Mouse (Mus musculus) left cerebral cortex, adult 11 months (tissue): ENCODE results near the gene Nop53.

Source experiments
- DNase-seq: peaks from one replicate; pipeline ENCODE4 v3.0.0; 2022; ENCODE audit warnings: low spot score

The Nop53 gene

DNA sequence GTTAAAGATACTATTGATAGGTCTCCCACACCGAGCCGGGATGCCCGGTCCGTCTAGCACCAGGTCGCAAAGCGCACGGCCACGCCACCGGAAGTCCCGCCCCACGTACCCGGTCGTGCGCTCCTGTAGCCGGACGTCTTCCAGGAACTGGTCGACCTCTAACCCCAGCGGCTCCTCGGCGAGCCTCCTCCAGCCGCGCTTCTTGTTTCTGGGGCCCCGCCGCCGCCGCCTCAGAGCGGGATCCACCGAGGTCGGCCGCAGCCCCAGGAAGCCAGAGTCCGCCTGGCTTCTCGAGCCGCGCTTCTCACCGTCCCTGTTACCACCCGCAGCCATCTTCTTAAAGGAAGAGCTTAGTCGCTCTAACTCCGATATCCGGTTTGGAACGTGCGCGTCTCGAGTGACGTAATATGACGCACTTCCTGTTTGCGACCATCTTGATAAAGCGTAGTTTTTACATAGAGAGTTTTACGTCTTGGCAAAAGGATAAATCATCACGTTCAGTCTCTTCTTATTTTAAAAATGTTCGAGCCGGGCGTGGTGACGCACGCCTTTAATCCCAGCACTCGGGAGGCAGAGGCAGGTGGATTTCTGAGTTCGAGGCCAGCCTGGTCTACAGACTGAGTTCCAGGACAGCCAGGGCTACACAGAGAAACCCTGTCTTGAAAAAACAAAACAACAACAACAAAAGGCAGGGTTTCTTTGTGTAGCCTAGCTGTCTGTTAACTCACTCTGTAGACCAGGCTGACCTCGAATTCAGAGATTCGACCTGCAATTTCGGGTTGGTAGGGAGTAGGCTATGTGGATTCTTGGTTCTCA lies at the start of gene Nop53:
Nop53 (minus strand) TSS at position 354 of the 816 bp plus-strand sequence.
- peak; percentile 96 for DNase-seq

DNA sequence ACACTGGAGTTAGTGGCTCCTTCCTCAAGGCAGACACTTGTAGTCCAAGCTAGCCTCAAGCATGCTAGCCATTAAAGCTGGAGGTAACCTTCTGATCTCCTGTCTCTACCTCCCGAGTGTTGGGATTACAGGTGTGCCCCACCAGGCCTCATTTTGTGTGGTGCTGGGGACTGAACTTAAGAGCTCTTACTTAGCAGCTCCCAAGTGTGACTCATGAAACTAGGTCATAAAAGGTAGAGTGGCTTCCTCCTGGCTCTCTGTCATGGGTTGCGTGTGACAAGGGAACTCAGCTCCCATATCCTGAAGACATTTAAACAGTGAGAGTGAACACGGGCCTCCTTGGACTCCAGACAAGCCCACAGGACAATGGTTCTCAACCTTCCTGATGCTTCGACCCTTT lies 47.9 kb upstream of the Nop53 start:
- DNase-seq, result no peak

DNA sequence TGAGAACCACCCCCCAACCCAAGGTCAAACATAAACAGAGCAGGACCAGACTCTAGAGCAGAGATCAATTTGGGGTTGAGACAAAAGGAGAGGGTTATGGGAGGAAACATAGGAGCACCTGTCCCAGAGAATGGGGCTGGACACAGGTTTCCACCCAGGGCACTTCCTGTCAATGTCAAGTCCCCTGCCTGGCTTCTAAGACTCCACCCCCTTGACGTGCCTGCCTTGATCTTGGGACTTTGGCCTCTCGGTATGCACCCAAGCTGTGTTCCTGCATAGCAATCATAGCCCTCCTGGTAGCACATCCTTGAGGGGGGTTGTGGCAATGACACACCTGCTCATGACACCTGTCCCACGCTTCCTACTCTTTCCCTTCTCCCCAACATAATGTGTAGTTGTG lies 47.3 kb upstream of the Nop53 start:
- no peak for DNase-seq

DNA sequence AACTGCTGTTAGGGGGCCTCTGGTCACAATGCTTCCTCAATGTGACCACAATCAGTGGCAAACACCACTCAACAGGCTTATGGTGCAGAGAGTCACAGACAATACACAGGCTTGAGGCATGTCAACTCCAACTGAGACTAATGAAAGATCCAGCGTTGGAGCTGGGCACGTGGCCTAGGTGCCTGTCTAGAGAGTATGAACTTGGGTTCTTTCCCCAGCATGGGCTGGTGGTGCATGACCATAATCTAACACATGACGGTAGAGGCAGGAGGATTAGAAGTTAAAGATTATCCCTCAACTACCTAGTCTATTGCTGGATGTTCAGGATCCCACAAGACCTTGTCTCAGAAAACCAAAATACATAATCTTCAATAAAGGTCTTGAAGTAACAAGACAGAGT lies 45.9 kb upstream of the Nop53 start:
- DNase-seq, result no peak

DNA sequence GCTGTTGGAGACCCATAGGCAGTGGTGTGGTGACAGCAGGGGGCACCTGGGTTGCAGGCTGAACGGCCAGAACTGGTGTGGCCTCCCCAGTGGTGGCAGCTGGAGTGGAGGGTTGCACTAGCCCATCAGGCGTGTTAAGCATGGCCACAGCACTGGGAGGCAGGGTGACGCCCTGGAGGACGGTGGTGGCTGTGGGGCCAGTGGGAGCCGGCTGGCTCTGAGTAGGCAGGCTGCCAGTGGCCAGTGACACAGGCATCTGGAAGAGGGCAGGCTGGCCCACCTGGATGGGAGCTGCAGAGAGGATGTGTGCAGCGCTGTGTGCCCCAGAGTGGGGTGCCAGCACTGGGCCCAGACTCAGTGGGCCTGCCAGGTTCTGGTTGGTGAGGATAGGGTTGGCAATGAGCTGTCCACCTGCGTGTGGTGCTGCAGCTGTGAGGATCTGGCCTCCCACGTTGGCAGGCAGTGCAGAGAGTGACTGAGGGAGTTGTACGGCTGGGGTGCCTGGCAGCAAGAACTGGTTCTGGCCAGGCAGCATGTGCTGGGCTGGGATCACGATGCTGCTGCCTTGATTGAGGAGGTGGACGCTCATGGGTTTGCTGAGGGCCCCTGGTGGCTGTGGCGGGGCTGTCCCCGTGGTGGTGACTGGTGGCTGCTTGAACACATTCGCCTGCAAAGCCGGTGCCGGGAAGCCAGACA lies 41.9 kb upstream of the Nop53 start:
- DNase-seq, result no peak

DNA sequence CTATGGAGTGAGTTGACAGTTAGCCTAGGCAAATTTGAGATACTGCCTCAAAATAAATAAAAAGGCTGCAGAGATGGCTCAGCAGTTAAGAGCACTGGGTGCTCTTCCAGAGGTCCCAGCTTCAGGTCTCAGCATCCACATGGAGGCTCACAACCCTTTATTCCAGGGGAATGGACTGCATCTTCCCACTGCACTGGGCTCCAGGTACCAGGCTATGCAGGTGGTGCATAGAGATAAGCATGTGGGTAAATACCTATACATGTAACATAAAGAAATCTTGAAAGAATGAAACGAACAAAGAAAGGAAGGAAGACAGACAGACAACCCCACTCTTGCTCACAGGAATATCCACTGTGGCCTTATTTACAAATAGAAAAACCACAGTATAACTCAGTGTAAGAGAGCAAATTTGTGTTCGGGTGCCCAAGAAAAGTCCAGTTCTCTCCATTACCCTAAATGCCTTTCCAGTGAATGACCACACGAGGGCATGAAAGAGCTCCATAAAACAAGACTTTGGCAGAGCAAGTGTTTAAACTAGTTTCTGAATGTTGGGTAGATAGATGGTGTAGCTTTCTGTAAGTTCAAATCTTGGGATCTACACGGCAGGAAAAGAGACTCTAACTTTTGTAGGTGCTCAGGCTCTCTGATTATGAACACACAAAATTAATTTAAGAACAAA lies 37.0 kb upstream of the Nop53 start:
- no peak for DNase-seq

DNA sequence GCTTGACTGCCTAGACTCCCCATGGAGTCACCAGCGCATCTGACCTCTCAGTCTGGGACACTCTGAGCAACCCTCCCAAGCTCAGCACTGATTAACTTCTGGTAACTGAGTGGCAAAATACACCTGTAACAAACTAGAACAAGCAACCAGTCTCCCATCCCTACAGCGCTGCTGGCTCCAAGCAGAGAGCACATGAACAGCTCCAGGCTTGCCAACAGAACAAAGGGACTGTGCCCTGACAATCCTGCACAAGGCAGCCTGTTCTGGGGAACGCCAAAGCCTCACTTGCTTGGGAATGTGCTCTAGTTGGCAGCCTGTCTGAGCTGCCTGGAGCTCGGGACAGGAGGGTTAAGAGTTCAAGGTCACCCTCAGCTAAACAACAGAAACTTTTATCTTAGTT lies 35.7 kb upstream of the Nop53 start:
- DNase-seq, result no peak

DNA sequence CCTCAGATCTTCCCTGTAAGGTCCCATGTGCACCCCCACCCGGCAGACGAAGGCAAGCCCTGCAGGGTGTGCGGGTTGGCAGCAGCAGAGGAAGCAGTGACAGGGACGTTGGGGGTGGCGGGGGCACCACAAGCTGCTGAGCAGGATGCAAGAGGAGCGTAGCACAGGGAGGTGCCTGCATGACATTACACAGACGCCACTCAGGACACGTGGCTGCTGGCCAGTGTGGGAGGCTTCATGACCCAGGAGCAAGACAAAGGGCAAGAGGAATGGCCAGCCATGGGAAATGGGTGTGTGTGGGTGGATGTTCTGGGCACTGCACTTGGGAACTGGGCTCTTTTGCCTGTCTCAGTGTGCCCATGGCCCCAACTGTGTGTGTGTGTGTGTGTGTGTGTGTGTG lies 34.4 kb upstream of the Nop53 start:
- DNase-seq, result no peak

DNA sequence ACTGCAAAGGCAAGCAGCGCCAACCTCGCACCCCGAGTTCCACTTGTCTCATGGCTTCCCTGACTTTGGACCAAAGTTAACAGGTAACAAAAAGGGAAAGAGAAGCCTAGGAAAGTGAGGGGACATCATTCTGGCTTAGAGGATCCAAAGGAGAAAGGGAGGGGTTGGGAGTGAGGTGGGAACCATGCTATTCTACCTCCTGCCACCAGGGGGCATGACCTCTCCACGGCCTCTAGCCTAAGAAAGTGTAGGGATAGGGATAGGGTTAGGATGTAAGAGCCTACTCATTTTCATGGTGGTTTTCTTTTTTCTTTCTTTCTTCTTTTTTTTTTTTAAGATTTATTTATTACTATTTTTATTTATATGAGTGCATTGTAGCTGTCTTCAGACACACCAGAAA lies 30.0 kb upstream of the Nop53 start:
- DNase-seq, result no peak

DNA sequence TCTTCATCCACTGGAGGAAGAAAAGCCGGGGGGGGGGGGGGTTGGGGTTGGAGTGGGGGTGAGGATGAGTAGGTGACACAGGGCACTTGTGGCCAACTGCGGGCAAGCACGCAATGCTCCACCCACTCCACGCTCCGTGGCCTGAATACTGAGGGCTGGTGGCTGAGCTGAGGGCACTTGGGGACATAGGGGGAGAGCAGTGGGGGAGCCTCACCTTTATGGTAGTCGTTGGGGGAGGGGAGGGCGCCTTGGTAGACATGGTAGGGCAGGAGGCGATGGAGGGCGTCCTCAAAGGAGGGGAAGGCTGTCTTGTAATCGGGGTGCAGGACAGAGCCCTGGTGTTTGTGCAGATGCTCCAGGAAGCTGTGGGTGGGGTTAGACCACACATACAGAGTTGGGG lies 29.6 kb upstream of the Nop53 start:
- no peak for DNase-seq

DNA sequence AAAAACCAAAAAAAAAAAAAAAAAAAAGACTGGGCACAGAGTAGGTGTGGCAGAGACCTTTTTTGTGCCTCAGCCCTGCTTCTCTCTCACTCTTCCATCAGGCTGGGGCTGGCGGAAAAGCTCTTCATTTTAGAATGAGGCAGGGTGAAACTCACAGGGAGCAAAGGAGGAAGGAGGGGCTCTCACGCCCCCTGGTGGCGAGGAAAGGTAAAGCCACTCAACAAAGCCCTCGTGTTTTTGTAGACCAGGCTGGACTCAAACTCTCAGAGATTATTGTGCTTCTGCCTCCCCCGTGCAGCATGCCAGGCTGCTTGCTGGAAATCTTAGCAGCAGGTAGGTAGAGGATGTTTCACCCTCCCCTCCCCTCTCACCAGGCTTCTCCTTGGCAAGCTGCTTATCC lies 28.8 kb upstream of the Nop53 start:
- no peak for DNase-seq

DNA sequence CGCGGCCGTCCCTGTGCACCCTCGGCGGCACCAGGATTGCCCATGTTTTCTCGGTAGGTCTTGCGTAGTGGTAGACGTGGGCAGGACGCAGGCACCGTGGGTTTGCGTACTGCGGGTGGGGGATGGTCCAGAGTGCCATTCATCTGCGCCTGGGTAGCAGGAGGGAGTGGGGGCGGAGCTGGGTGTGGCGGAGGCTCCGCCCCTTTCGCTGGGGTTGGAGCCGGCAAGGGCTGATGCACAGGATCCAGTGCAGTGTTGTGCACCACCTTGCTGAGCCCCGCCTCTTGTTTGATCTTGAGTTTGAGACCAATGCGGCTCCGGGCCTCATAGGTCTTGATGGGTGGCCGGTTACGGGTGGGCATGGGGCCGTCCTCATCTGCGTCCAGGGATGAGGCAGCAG lies 26.4 kb upstream of the Nop53 start:
- DNase-seq, result no peak

DNA sequence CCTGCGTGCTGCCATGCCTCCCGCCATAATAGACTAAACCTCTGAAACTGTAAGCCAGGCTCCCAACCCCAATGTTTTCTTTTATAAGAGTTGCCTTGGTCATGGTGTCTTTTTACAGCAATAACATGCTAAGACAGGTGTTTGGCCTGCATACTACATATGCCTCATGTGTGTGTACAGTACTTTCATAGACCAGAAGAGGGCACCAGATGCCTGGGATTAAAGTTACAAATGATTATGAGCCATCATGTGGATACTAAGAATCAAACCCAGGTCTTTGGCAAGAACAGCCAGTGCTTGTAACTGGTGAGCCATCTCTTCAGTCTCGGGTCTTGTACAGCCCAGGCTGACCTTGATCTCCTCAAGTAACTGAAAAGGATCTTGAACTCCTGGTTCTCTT lies 23.8 kb upstream of the Nop53 start:
- DNase-seq, result no peak

DNA sequence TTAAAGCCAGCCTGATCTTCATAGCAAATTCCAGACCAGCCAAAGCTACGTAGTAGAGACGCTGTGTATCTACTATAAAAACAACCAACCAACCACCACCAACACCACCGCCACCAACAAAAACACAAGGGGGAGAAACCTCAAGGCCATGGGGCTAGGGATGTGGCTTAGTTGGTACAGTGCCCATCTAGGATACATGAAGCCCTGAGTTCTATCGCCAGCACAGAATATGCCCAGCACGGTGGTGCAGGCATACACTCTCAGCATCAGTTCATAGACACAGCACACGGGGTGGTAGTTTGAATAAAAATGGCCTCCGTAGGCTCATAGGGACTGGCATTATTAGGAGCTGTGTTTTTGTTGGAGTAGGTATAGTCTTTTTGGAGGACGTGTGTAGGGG lies 22.4 kb upstream of the Nop53 start:
- DNase-seq, result no peak

DNA sequence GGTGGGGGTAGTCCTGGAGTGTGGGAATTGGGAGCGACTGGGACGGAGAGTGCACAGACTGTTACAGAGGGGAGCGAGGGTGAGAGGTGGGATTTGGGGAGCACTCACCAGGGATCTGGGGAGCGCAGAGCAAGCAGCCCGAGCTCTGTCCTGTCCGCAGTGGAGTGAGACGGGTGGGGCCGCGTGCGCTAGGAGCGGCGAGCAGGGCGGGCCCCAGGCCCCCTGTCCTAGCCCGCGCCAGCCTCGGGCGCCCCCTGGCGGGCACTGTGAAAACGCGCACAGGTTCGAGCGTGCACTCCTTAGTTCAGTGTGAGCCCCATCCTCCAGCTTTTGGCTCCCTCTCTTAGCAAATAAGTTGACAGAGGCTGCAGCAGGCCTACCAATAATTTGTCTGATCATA lies 21.4 kb upstream of the Nop53 start, which contains the start of gene Ehd2:
Ehd2 (minus strand) TSS at position 256 of the 400 bp plus-strand sequence.
- DNase-seq, result no peak

DNA sequence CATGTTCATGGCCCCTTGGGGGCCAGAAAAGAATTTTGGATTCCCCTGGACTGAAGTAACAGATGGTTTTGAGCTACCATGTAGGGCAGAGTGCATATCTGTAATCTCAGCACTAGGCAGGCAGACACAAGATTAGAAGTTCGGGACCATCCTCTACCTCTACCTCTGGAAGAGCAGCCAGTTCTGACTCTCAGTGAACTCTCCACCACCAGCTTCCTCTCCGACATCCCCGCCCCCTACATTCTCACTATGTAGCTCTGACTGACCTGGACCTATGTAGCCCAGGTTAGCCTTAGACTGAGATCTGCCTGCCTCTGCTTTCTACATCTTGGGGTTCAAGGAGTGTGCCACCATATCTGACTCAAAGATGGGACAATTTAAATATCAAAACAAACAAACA lies 20.6 kb upstream of the Nop53 start:
- no peak for DNase-seq

DNA sequence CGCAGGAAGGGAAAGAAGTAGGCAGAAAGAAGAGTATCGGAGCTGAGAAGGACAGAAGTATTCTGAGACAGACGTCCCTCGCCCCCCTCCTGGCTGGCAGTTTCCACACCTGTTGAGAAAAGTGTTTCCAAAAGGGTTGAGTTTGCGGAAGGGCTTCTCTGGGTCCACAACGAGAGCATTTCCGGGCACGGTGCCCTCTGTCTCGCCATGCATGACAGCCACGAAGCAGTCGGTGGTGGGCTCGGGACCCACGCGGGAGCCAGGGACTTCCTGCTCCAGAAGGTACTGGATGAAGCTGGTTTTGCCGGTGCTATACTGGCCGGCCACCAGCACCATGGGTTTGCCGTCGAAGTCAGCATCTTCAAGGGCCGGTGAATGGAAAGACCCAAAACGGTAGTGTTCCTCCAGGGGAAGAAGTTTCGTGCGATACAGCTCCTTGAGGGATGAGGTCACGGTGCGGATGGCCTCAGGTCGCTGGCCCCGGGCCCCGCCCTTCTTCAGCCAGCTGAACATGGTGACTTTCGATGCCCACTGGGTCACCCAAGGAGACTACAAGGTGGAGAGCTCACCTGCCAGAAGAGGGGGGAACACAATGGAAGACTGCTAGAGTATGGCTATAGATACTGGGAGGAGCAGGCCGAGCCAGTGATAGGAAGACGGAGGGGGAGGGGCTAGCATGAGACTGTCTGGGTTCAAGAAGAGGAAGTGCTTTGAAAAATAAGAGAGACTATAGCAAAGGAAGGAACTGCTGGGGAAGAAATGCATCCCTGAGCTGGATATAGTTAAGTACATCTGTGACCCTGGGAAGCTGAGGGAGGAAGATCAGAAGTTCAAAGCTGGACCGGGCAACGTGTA lies 18.2 kb upstream of the Nop53 start:
- no peak for DNase-seq

DNA sequence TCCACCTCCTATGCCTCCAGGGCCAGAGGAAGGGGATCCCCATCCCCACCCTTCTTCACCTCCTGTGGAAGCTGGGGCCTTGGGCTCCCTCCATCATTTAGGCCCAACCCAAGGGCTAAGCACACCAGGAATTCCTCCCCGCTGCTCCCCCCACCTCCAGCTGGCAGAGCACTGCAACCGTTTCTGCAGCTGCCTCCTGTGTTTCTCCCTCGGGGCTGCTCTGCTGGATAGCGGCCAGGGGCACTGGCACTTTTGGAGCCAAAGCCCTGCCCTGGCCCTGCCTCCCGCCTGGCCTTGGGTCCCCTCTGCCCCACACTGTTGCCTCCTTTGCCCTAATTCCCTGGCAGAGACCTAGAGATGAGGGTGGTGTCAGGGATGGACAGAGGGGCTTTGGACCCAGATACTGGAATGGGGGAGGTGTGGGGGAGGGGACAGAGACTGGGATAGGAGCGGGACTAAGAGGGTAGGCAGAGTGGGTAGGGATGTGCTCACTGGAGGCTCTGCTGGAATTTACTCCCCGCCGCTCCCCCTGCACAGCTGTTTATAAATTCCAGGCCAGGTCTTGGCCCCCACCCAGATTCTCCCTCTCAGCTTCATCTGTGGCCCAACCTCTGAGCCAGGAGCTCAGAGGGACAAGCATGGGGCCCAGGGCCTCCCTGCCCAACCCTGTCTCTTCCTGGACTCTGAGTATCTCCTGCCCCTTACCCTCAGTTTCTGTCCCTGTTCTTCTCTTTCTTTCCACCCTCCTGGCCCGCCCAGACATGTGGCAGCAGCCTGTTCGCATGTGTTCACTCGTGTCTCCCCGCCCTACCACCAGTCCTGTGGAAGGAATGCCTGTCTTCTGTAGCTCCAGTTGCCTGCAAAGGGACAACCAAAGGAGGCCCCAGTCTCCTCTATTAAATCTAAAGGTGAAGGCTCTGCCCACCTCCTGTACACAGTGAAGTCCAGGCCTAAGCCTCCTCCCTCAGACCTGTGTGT lies 16.7 kb upstream of the Nop53 start:
- DNase-seq, result no peak

DNA sequence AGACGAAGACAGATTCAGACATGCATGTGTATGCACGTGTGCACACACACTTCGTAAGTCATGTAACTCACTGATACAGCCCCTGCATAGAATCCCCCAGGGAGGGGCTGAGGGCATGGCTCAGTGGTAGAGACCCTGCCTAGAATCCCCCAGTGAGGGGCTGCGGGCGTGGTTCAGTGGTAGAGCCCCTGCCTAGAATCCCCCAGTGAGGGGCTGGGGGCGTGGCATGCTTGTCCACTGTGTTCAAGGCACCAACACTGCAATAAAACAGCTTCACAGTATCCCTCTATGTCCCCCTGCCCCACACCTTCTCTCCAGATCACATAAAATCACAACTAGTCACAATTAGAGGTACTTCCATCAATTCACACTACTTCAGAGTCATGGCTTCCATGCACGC lies 15.9 kb upstream of the Nop53 start:
- no peak for DNase-seq

DNA sequence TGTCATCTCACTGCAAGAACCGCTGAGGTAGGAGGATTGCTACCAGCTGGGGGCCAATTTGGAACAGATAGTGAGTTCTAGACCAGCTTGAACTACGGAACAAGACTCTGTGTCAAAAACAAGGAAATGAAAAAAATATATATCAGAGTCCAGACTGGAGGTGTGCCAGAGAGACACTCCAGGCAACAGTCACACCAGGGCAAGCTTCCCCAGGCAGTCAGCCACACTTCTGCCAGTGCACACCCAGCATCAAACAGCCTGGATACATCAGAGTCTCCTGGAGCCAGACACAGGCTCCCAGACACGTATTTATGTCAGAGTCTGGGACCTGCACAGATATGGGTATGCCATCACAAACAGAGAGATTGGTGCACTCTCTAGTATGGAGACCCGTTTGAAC lies 15.4 kb upstream of the Nop53 start:
- DNase-seq, result no peak

DNA sequence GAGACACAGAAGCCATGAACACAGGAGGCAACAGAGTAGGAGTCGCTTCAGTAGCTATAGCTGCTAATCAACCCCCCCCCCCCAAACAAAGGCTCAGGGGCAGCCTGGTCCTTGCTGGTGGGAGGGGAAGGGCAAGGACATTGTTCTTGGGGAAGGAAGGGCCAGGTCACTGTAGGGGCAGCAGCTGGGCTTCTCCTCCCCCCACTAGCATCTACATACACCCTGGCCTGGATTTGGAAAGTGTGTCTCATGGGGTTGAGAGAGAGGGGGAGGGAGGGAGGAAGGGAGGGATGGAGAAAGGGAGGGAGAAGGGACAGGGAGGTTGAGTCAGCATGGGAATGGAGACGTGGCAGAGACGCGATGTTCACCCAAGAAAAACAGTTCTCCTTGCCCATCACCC lies 14.8 kb upstream of the Nop53 start:
- no peak for DNase-seq
